Mouse (Mus musculus) ovary, postnatal 36 days (tissue): Measurements from ENCODE around the gene Olfr684.

Experiments used
- DNase-seq: peaks from one replicate; pipeline ENCODE4 v3.0.0; 2022; ENCODE audit warnings: low spot score, mixed read lengths

Olfr684 gene

GRCm38 (mm10) chr7:105163553-105163952 is at the start of gene Olfr684:
TSS of gene Olfr684 (minus strand) at chr7:105163653.
- no peak for DNase-seq

DNA sequence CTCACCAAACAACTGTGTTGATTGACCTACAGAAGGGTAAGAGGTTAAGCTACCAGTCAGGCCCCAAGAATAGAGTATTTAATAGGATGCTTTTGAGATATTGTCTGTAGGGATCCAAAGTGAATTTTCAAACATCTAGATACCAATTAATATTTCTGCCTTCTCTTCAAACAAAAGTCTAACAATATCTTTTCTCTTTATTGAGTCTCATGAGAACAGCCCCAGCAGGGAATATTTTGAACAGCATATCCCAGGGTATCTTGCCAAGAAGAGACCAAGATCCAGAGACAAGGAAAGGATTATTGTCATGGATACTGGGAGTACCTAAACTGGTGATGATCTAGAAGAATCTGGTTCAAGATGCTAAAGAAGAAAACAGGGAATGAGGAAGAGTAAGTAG is 43.9 kb upstream of the Olfr684 start, which contains the start of gene Olfr686:
TSS of gene Olfr686 (minus strand) at position 101 of the 400 bp plus-strand sequence.
- DNase-seq, result no peak

DNA sequence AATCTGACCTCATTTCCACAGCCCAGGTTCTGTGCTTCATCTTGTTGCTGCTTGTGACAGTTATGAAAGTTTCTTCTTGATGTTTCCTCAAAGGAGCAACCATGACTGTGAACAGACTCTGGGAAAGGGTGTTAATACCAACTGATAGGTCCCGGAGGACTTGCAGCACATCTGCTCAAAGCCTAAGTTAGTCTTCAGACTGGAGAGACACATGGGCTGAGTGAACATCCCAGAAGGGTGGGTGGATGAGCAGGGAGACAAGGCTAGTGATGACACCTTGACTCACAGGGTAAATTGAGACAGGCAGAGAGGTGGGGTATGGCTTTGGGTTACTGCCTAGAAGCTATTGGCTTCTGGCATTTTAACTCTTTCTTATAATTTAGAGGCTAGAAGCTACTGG is 22.5 kb upstream of the Olfr684 start, which contains the start of gene Olfr685:
TSS of gene Olfr685 (minus strand) at position 101 of the 400 bp plus-strand sequence.
- no peak for DNase-seq

DNA sequence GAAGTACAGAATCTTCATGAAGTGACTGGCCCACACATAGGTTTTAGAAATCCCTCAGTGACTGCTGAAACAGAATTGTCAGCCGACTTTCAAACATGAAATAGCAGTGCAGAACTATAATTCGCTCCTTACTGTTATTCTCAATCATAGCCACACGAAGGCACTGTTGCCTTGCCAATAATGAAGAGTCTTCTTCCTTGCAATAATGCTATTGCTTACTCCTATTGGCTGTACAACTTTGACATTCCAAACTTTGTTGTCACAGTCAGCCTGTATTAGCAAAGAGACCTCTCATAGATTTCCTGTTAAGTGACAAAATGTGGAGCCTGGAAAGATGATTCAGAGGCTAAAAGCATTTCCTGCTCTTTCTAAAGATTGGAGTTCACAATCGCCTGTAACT is 7.3 kb upstream of the Olfr684 start:
- no peak for DNase-seq

DNA sequence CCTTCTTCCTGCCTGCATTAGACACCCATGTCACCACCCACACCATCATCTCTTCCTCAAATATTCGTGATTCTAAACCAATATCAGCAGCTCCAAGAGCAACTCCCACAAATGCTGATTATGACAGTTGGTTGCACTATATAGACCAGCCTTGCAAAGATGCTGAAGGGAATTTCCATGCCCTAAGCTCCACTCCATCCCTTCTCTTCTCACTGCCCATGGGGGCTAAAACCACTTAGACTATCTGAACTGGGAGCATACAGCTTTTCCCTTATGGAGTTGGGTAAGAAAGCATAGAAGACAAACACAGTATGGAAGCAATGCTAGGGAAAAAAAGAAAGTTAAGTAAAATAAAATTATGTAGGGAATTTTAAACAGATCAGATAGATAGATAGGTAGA is 16.5 kb downstream of the Olfr684 start, which contains the start of gene Olfr683:
TSS of gene Olfr683 (minus strand) at position 101 of the 400 bp plus-strand sequence.
- no peak for DNase-seq

DNA sequence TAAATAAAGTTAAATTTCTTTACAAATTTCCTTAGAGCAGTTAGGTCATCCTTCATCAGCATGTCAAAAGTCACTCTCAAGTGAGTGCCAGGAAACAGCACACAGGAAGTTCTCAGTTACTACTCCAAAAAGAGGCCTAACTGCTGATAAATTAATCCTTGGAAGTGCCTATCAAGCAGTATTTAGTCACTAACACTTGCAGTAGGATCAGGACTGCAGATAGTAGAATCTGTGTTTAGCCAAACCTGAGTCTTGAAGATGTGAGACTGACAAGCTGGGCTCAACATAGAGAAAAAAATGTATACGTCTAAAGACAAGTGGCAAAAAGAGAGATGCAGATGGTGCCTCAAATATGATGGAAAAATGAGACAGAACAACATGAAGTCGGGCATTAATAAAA is 22.2 kb downstream of the Olfr684 start:
- no peak for DNase-seq

- DNase-seq, result no peak
Measured at GRCm38 (mm10) chr7:105116536-105116935, 46.9 kb downstream of the Olfr684 start, which contains the start of gene Olfr681. TSS of gene Olfr681 (plus strand) at chr7:105116836.
